Mouse (Mus musculus): ENCODE results near the gene Prdm11.

Prdm11 gene

DNA sequence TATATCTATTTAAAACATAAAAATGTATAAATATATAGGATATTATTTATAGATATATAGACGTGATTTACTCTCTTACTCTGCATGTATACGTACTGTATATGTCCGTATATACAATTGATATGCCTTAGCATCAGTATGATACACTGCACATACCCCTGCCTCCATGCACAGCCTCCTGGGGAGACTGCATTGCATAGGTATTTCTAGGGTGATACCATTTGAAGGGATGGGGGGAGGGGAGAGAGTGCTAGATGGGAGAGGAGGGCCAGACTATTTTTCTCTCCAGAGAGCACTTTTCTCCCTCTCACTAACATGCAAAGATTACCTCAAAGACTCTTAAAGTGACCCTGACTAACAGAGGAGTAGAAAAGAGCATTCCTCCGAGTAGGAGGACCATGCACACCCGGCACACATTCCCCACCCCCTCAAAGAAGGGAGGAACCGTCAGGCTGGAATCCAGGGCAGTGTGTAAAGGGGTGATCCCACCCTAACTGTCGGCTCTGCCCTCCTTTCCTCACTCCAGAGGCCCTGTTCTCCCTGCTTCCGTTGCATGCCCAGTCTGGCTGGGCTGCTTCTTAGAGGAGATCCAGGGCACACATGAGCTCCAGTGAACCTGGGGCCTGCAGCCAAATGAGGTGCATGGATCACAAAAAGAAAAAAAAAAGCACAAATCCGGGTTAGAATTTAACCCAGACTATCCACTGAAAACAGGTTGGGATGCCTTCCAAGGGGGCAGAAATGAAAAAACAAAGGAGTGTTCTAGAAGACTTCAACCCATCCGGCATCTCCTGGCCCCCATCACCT lies 78.7 kb downstream of the Prdm11 start:
- DNase-seq (ENCODE audit: low read depth, low spot score): no peak

DNA sequence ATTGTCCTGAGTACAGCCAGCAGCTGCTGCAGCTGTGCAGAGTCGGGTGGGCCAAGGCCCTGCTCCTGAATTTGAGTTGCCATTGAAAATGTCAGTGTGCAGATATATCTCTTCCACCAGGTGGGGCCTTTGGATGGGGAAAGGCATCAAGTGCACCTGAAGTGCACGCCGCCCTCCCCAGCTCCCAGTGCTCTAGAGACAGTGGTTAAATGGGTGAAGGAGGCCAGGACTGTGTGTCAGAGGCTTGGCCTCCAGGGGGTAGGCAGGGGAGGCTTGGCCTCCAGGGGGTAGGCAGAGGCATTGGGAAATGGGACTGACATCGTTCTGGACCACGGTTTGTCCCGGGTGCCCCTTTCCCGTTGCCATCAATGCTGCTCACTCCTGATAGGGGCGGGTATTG lies 79.7 kb downstream of the Prdm11 start:
- DNase-seq (ENCODE audit: low read depth, low spot score): no peak

DNA sequence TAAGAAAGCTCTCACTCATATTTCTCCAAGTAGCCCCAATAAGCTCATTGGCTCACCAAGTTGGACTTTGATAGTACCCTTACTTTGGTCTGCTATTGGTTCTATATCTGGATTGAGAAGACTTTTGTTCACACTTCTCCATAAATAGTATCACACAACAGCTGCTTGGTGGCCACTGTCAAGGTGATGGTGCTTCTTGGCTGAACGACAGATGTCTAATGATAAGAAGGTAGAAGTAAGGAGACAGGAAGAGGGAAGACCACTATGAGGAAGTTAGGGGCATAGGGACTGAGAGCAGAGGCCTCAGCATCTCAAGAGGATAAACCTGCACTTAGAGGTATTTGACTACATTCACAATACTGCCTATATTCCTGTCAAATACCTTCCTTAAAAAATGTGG lies 81.6 kb downstream of the Prdm11 start:
- no peak for DNase-seq (ENCODE audit: low read depth, low spot score)

DNA sequence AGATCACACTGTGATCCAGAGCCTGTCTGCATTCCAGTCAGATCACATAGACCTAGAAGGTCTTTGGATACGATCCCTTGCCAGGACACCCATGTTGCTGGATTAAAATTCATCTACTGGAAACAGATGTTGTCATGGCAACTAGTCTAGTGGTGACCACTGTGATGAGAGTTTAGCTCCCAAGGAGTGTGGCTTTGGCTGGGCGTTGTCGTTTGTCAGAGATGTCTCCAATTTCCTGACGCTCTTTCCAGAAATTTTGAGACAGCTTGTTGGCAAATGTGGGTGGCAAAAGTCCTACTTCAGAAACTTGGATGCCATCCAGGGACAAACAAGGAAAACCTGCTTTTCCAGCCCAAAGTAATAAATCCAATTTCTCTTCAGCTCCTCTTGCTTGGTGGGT lies 87.3 kb downstream of the Prdm11 start:
- no peak for DNase-seq (ENCODE audit: low read depth, low spot score)

DNA sequence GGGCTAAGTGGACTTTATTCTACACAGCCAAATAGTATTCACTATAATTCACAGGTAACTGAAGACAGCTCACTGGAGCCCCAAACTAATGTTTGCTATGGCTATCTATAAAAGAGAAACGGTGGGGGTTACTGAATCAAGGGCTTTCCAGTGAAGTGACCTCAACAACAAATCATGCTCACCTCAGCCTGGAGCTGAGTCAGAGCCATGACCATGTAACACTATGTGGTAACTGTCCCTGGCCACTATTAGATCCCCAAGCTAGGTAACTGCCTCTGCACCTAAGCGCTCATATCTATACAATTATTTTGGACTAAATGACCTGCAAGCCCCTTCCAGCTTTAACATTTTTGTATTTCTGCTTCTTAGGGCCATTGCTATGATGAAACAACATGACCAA lies 89.0 kb downstream of the Prdm11 start:
- no peak for DNase-seq (ENCODE audit: low read depth, low spot score)

DNA sequence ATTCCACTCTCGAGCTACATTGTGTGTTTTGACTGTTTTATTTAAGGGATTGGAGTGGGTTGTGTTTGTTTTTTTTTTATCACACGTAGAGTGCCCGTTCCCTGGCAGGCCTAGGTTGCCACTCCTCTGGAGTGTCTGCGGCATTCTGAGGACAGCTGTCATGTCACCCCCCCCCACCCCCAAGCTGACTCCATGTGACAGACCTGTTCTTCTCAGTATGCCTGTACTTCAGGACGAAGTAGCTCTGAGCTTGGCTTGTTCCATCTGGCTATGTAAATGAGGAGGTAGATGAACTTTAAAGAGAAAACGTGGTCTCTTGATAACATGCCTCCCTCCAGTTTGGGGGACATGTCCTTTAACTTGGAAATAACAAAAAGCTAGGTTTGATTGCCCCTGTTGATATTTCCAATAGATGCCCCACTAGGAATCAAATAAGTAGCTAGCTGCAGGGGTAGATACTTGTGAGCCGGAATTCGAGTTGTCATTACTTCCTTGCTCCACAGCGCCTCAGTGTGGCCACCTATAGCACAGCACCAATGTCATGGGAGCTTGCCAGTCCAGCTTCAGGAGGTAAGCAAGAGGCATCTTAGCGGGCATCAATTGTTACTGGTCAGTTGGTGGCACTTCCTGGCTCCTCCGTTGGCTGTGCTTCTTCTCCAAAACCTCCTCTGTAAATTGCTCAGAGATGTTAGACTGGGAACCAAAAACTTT lies 91.4 kb downstream of the Prdm11 start:
- DNase-seq (ENCODE audit: low read depth, low spot score): peak; percentile 72

DNA sequence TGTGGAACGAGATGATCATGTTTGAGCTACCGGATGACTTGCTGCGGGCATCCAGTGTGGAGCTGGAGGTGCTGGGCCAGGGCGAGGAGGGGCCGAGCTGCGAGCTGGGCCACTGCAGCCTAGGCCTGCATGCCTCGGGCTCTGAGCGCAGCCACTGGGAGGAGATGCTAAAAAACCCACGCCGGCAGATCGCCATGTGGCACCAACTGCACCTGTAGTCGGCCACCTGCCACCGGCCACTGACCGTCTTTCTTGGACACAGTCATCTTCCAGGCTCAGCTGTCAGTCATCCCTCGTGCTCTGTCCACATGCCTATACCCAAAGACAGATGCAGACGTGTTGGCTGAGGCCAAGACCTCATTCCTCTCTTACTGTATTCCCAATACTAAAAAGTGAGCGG lies 92.5 kb downstream of the Prdm11 start:
- no peak for DNase-seq (ENCODE audit: low read depth, low spot score)

DNA sequence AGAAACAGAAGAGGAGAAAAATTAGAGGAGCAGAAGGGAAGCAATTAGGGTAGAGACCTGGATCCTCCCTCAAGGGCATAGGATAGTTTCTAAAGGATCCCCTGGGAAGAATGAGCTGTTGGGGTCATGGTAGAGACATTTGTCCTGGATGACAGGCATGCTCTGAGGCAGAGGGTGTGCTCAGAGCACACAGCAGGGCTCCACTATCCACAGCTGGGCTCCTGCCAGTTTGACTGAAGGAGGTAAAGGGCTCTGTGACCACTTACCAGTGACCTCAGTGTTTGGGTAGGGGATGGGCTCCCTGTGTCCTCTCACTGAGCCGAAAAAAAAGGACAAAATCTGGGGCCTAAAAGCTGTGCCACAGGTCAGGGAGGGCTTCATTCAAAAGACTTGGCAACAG lies 96.4 kb downstream of the Prdm11 start:
- DNase-seq (ENCODE audit: low read depth, low spot score): no peak

DNA sequence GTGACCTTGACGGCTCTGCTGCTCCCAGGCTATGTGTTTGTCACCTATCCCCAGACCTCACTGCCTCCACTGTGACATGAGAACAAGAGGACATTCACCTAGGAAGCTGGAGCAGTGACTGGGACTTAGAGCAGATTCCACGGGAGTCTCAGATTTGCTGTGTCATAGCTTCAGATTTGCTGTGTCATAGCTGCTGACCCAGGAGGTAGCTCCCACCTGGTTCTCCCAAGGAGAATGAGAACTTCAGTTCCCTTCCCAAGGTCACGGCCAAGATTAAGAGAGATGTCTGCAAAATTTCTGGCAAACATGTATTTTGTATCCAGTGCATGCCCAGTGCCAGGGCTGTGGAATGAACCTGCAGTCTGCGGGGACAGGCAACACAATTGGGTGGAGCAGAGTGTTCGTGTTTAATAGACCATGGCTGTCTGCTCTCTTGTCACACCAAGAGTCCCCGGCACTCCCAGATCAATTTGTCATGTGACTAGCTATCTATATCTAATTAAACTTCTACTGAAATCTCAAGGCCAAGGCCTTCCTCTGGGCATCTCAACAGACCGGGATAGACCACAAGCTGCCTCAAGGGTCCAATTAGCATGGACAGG lies 97.2 kb downstream of the Prdm11 start:
- peak; percentile 31 for DNase-seq (ENCODE audit: low read depth, low spot score)

DNA sequence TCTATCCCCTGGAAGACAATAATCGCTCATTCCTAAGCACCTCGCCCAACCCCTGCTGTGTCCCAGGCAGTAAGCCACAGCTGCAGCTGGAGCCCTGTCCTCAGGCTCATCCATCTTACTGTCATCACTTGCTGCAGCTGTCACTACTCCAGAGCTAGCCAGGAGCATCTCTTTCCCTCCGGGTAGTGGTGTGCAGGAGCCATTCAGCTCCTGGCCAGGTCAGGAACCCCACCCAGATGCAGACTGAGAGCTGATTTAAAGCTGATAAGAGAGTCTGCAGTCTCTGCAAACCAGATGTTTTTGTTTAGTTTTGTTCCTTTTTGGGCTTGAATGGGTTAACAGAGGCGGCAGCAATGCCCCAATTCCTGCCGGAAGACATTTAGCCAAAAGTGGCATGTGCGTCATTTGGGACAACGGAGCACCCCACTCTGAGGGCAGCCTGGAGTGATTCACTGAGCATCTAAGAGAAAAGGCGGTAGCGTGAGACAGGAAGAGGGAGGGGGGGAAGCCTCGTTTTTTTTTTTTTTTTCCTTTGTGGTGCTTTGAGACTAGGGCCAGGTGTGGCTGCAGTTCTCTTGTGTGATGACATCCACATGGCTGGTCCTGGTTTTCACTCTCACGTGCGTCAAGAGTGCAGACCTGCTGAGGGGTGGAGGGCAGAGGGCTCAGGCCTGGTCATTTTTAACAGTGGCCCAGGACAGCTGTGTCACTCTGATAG lies 97.8 kb downstream of the Prdm11 start:
- DNase-seq (ENCODE audit: low read depth, low spot score): peak; percentile 89

DNA sequence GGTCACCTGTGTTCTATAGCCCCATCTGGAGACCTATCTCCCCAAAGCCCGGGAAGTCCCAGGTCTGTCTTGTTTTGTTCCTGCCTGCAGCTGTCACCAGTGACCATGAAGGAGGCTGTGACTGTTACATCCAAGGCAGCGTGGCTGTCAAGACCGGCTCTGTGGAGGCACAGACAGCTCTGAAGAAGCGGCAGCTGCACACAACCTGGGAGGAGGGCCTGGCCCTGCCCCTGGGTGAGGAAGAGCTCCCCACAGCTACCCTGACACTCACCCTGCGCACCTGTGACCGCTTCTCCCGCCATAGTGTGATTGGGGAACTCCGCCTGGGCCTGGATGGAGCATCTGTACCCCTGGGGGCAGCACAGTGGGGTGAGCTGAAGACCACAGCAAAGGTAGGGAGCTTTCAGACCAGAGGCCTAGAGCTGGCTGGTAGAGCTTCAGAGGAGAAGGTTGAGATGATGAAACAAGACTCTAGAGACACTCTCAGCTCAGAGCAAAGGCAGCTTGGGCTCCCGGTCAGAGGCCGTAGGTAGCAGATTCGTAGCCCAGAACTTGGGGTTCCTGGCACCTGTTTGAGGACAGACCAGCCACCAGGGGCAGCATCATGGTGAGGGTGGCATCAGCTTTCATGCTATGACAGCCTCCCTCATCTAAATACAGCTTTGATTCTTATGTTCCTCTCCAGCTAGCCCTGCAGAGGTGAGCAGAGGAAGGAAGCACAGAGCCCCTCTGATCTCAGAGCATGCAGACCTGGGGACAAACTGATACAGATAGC lies 100.0 kb downstream of the Prdm11 start:
- DNase-seq (ENCODE audit: low read depth, low spot score): no peak

DNA sequence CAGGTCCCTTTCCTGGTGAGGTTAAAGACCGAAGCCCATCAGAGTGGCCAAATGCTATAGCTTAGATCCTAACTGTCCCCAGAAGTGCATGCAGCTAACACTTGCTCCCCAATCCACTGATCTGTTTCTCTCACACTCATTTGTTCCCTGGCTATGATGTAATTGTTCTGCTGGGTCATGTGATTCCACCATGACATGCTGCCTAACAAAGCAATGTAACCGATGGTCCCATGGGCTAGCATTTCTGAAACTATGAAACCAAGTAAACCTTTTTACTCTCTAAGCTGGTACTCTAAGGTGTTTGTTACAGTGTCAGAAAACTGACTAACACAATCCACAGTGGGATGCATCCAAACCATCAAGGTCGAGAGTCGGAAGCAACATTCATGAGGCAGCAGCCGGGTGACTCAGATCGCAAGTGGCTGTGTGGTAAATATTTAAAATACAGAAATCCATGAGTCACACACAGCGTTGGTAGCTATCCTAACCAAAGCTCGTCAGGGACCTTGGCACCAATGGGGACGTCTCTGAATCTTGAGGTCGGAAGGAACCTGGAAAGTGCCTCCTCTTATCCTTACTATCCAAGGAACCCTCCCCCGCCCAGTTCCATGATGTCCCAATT lies 100.7 kb downstream of the Prdm11 start:
- no peak for DNase-seq (ENCODE audit: low read depth, low spot score)

DNA sequence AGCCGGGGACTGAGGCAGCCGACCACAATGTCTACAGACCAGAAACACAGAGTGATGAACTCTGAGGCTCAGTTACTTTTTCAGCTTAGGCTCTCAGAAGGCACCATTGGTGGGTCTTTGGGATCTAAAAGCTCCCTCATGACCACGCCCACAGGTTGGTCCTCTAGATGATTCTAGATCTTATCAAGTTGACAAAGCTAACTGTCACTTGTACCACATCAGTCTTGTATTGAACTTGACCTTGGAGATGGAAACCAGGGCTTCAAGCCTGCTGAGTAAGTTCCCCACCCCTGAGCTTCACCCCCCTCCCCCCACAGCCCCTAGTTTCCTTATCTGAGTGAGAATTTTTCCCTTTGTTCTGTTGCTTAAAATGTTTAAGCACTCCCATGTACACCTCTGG lies 101.6 kb downstream of the Prdm11 start:
- no peak for DNase-seq (ENCODE audit: low read depth, low spot score)

DNA sequence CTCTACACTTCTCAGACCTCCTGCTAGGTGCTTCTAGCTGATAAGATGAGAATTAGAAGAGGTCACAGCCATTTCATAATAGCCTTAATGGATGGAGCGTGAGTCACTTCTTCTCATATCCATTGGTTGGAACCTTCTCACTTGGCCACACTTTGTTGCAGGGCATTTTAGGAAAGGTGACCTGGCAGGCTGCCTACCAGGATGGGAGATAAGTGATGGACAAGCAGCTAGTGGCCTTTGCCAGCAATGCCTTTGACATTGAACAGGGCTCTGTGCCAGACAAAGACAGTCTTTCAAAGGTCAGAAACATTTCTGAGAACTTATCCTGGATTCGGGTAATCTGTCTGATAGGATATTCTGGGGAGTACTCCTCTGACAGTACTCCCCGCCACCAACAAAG lies 102.6 kb downstream of the Prdm11 start:
- no peak for DNase-seq (ENCODE audit: low read depth, low spot score)

DNA sequence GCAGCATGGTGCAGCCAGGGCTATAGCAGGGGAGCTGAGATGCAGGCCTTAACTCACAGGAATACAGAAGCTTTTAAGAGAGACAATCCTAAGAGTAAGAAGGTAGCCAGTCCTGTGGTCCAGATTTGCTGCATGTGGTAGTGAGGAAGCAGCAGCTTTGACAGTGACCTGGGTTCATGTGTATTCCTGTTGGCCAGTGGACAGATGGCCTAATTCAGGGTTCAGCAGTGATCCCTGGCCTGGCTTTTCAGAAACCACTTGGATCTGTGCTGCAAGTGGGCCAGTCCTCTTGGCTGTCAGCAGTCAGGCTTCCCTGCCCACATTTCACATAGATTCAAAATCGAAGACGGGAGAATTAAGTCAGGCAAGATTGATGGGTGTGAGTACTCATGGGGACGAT lies 104.5 kb downstream of the Prdm11 start:
- no peak for DNase-seq (ENCODE audit: low read depth, low spot score)

DNA sequence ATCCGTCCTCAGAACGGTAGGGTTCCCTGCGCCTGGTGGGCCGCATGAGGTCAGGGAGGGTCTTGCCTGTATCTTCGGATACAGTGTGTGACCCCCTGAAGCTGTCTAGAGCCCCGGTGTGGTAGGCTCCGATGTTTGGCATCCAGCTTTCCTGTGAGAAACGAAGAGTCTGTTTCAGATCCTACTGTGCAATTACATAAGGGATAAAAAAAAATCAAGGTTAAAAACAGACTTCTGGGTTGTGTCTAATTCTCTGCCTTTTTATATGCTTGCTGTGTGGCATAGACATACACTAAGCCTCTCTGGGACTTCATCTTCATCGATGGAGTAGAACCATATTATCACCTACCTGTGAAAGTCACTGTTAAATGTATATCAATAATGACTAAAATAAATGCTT lies 105.0 kb downstream of the Prdm11 start:
- DNase-seq (ENCODE audit: low read depth, low spot score): no peak

DNA sequence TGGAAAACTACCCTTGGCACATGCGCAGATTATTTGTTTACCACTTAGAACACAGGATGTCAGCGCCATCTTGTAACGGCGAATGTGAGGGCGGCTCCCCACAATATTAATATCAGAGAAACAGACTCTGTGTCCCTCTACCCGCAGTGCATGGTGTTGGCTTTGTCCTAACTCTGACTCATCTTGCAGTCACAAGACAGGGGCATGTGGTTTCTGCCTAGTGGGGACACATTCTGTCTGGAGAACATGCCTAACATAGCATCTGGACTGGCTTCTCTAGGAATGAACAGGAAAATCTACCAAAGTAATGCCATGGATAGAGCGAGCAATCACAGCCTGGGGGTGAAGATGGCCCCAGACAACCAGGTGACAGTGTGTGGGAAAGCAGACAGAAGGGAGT lies 107.1 kb downstream of the Prdm11 start:
- DNase-seq (ENCODE audit: low read depth, low spot score): no peak

DNA sequence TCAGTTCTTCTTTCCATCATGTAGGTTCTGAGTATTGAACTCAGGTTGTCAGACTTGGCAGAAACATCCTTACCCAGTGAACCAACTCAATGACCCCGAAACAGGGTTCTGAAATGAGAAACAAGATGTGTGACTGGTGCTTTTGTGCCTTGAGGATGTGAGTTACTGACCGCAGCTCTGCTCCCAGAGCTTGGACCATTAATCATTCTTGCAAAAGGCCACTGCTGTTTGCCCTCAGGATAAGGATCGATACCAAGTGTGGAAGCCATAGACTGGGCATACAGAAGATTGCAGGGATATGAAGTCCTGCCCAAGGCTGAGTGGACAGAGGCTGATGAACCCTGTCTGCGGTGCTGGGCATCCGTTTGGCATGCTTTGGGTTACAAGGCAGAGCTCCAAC lies 107.9 kb downstream of the Prdm11 start:
- no peak for DNase-seq (ENCODE audit: low read depth, low spot score)

DNA sequence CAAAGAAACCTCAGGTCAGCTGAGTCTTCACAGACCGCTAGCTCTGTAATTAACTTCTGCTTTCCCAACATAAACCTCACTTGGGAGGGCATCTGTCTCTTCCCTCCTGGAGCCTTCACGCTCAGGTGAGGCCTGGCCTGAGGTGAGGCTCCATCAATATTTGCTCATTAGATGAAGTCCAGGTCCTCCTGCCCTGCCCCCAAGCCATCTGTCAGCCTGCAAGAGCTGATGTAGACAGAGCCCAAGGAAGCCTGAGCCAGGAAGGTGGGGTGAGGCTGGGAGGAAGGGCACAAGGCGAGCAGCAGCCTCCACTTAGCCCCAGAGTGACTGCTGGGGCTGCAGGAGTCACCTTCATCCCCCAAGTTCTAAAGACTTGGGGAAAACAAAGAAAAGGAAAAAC lies 110.5 kb downstream of the Prdm11 start:
- no peak for DNase-seq (ENCODE audit: low read depth, low spot score)

DNA sequence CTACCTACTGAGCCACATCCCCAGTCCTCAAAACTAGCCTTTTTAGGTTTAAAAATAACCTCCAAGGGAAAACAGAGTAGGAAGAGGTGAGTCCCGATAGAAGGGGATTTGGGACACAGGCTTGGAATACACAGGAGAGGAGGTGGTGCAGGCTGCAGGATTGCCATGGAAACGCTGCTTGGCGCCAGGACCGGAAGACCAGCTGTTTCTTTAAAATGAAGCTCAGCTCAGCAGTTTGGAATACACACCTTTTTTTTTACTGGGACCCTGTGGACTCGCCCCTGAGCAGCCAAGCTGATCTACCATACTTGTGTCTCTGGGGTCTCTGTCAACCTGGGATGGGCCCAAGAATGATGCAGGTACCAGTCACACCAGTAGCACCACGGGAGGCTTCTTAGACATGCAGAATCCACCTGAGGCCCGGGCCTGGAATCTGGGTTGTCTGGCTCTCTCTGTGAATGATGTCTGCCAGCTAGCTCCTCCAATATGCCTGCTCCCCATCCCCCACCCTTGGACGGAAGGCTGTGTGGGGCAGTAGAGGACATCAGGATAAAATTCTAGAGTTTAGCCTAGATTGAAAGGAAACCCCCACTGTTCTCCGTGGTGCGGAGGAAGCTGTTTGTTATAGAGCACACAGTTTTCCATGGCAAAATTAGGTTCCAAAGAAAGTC lies 111.5 kb downstream of the Prdm11 start:
- DNase-seq (ENCODE audit: low read depth, low spot score): peak; percentile 21

DNA sequence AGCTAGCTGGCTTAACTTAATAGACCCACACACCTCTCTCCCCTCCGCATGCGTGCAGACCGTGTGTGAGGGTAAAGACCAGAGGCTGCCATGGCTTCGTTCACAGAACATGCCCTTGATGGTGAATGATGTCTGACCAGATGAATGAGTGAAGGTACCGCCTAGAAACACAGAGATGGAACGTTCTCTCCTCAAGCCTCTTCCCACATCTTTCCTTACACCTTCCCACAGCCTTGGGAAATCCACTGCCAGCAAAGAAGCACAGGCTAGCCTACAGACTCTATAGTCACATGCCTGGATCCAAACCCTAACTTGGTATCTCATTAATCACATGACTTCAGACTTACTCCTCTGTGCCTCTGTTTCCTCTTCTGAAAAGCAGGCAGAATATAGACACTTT lies 112.6 kb downstream of the Prdm11 start:
- DNase-seq (ENCODE audit: low read depth, low spot score): no peak

Measured in ZHBTc4 (cell line).